Mouse (Mus musculus): ENCODE results near the gene Cmtm2a. TPM values are rescaled to one million over a fixed set of nuclear protein-coding genes. Genes with fewer than 3 reads are reported as not detected.

Cmtm2a gene
- not detected for polyA plus RNA-seq (2017; shearing (Covaris generic))

DNA sequence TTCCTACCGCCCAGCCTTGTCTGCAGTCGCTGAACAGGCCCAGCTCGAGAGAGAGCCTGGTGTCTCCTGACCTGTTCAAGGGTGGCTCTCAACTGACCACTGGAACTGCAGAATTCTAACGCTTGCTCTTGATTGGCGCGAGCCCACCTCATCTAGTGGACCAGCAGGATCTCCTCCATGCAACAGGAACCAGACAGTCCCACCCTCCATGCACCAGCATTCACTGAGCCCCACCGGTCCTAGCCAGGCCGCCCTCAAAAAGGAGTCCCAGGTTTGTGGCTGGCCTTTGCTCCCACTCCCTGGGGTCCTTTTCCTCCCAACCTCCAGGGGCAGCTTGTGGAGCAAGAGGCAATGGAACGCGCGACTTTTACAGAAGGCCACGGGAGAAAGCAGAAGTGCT is at the start of gene Cmtm2a:
Cmtm2a (minus strand) TSS at position 101 of the 400 bp plus-strand sequence.

GRCm38 (mm10) chr8:104339229-104339982 is 46.4 kb upstream of the Cmtm2a start, which contains the start of gene Cmtm3:
Cmtm3 (plus strand) TSS chr8:104339410.

GRCm38 (mm10) chr8:104321930-104322329 is 28.9 kb upstream of the Cmtm2a start, which contains the start of gene Cmtm2b:
Cmtm2b (plus strand) TSS chr8:104322230.

GRCm38 (mm10) chr8:104321267-104321666 is 28.3 kb upstream of the Cmtm2a start, which contains the start of gene Gm11020:
Gm11020 (plus strand) TSS chr8:104321567.

DNA sequence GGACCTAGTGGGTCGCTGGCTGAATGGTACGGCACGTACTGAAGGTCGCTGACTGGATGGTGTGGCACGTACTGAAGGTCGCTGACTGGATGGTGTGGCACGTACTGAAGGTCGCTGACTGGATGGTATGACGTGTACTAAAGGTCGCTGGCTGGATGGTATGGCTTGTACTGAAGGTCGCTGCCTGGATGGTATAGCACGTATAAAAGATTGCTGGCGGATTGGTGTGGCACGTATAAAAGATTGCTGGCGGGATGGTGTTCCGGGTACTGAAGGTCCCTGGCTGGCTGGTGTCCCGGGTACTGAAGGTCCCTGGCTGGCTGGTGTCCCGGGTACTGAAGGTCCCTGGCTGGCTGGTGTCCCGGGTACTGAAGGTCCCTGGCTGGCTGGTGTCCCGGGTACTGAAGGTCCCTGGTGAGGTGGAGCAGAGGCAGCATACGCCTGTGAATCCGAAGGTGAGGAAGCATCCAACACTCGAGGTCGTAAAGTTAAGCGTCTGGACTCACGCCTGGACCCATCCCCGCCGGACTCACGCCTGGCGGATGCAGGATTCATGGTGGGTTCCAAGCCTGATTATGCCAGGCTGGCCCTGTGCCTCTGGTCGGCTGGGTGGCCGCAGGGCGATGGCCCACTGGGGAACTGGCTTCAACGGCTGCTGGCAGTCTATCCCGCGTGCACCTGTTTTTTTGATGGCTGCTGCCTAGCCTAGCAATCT is 16.6 kb upstream of the Cmtm2a start, which contains the start of the genes Gm45711 and Cmtm1:
Gm45711 (minus strand) TSS at position 641 of the 715 bp plus-strand sequence.
Cmtm1 (minus strand) TSS at position 705 of the 715 bp plus-strand sequence.

DNA sequence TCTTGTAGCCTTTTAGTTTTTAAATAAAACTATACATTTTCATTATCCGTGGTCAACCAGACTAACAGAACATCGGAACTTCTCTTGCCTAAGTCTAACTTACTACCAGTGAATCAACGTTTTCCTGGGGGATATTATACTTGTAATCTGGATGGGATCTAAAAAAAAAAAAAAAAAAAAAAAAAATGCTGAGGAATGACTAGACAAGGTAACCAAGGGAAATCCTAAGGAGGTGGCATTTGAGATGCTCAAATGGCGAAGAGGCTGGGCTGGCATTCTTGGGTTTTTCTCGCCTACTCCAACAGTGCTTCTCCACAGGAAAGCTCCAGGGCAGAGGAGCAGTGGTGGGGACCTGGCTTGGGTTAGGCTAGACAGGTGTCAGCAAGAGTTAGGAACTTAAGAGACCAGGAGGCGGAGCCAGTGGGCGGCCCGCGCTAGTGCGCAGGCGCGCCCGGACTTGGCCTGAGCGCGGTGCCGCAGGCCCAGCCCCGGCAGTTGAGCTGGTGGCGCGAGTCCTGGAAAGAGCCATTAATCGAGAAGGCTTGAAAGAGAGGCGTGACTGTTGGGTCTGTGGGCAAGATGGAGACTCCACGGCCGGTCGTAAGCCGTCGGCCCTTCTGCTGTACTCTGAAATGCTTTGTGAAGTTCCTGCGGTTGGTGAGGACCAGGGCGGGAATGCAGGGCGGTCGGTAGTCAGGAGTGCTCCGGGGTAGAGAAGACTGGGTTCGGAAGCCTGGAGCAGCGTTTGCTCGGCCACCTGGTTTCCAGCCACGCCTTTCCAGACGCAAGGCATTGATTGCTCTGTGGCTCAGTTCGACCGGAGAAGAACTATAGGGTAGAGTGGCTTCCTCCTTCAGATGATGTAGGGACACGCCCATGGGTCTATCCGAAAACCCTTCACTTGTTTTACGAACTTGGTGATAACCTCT is 42.3 kb downstream of the Cmtm2a start, which contains the start of gene Cklf:
Cklf (plus strand) TSS at position 423 of the 929 bp plus-strand sequence.

GRCm38 (mm10) chr8:104248276-104248675 is 44.7 kb downstream of the Cmtm2a start, which contains the start of gene Tk2:
Tk2 (minus strand) TSS chr8:104248558.

Other genes with a start within 250 kb of the Cmtm2a start
- gene Cdh5, start 191.6 kb downstream of the Cmtm2a start, polyA plus RNA-seq (2017; shearing (Covaris generic)) = 0.85 TPM
- 1.0 TPM for gene Bean1, start 122.7 kb downstream of the Cmtm2a start, polyA plus RNA-seq (2017; shearing (Covaris generic))
- gene Tk2, start 44.6 kb downstream of the Cmtm2a start, polyA plus RNA-seq (2017; shearing (Covaris generic)) = 60.2 TPM
- gene Cklf, start 42.3 kb downstream of the Cmtm2a start, polyA plus RNA-seq (2017; shearing (Covaris generic)) = 71.4 TPM
- gene Gm45711, start 16.9 kb upstream of the Cmtm2a start, polyA plus RNA-seq (2017; shearing (Covaris generic)) = not detected
- not detected for gene Cmtm1, start 17.0 kb upstream of the Cmtm2a start, polyA plus RNA-seq (2017; shearing (Covaris generic))
- not detected for gene Gm11020, start 28.4 kb upstream of the Cmtm2a start, polyA plus RNA-seq (2017; shearing (Covaris generic))
- gene Cmtm2b, start 29.0 kb upstream of the Cmtm2a start, polyA plus RNA-seq (2017; shearing (Covaris generic)) = not detected
- 5.7 TPM for gene Cmtm3, start 46.2 kb upstream of the Cmtm2a start, polyA plus RNA-seq (2017; shearing (Covaris generic))
- gene Cmtm4, start 102.6 kb upstream of the Cmtm2a start, polyA plus RNA-seq (2017; shearing (Covaris generic)) = 0.87 TPM
- gene Dync1li2, start 149.9 kb upstream of the Cmtm2a start, polyA plus RNA-seq (2017; shearing (Covaris generic)) = 50.4 TPM
- 0.49 TPM for gene Terb1, start 216.7 kb upstream of the Cmtm2a start, polyA plus RNA-seq (2017; shearing (Covaris generic))
- gene Nae1, start 241.5 kb upstream of the Cmtm2a start, polyA plus RNA-seq (2017; shearing (Covaris generic)) = 77.4 TPM
- 4.0 TPM for gene Car7, start 241.5 kb upstream of the Cmtm2a start, polyA plus RNA-seq (2017; shearing (Covaris generic))